Mouse (Mus musculus) frontal cortex, postnatal 10 days (tissue): ENCODE data around the gene Pdzd2.
A peak's percentile ranks its signal among the peaks of the same experiment; 100 is the strongest.

ENCODE experiments used
- DNase-seq, 2 experiments: peaks; one replicate each; pipeline ENCODE4 v3.0.0; 2022; ENCODE audit warnings: low spot score in 2 of 2, mixed read lengths in 1 of 2

The Pdzd2 gene

DNA sequence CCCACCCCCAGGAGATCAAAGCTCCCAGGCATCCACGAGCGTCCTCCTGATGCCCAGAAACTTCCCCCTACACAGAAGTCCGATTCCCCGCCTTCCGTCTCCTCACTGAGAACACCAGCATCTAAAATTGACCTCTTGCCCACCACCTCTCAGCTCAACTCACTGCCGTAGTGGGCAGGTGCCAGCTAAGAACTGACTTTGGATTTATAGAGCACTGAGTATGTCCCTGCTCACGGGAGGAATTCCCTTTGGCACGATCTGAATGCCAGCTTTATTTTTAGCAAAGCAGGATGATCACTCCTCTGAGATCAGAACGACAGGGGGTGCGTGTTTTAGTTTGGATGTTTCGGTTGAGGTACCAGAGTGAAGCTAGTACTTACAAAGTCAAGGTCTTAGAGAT lies 7.1 kb downstream of the Pdzd2 start:
- DNase-seq, result no peak

DNA sequence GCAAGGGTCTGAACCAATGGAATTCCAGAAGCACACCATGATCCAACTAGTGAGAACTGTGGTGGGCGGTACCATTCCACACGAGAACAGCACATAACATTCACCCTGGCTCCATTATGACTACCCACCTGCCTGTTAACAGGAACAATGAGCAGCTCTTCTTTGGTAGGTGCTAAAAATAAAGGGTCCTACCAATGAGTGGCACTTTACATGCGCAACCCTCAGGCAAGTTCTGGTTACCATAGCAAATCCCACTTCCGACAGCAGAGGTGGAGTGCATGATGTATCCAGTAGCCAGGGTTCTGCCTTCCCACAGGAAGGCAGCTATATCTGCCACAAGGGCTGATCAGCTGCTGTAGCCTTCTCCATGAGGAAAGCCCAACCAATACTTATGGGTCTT lies 11.3 kb downstream of the Pdzd2 start:
- no peak for DNase-seq

- DNase-seq, result no peak
Measured at GRCm38 (mm10) chr15:12725256-12725655, 14.5 kb downstream of the Pdzd2 start.

GRCm38 (mm10) chr15:12721684-12722500 lies 17.8 kb downstream of the Pdzd2 start:
- no peak for DNase-seq

DNA sequence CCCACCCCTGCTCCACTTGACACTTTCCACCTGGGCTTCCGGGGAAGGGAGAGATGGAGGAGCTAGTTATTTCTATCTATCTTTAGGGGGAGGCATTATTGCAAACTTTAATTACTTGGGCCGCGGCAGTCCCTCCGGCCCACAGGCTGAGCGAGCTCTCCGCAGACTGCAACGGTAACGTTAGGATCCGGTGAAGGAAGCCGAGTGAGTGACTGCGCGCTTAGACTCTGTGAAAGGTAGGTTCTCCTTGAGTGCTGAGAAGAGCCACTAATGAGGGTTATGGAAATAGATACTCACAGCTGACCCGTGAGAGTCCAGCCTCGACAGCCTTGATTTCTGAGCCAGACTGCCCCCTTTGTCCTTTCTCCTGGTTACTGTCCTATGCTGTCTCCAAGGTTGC lies 20.9 kb downstream of the Pdzd2 start:
- no peak for DNase-seq

DNA sequence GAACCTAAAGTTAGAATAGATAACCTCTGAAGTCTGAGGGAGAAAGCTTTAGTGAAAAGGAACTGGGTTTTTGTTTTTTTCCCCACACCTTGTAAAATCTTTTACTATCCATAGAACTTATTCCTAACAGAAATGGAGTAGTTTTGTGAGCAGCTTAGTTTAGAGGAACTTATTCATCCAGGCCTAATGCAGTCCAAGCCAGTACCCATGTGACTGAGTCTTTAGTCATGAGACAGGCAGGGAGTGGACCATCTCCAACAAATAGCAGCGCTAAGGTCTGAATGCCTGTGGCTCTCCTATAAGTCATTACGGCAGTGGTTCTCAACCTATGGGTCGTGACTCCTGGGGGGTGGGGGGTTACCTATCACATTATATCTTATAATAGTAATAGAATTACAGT lies 22.3 kb downstream of the Pdzd2 start:
- DNase-seq, result no peak

DNA sequence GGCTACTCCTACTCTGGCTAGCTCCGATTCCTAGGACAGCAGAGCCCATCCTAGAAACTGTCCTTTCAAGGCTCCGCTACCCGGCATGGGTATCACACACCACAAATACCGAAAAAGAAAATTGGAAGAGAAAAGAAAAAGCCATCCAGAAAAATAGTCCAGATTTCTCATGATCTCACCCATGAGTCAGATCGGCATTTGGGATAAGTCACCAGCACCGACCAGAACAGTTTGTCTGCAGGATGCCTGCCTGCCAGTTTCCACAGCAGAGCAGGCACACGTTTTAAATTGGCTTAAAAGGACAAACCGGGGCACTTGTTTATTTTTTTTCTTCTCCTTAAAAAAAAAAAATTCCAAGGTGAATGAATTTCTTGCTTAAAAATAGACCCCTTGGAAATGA lies 22.8 kb downstream of the Pdzd2 start:
- no peak for DNase-seq

DNA sequence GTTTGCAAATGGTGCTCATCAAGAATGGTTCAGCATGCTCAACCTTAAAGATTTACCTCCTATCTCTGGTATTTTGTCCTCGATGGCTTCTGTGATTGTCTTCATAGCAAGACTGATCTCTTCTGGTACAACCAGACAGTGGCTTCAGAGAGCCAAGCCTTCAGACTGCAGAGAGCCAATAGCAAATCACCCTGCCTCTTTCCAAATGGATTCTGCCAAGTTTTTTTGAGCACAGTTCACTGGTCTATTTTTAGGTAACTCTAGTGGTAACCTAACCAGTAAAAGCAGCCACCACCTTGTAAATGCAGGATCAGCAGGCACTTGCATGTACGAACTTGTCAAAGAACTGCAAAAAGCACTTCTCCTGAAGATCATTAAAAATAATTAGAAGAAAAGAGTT lies 25.4 kb downstream of the Pdzd2 start:
- no peak for DNase-seq

- DNase-seq, result no peak
Measured at GRCm38 (mm10) chr15:12713216-12713615, 26.5 kb downstream of the Pdzd2 start.

- no peak for DNase-seq
Measured at GRCm38 (mm10) chr15:12710036-12710435, 29.7 kb downstream of the Pdzd2 start.

DNA sequence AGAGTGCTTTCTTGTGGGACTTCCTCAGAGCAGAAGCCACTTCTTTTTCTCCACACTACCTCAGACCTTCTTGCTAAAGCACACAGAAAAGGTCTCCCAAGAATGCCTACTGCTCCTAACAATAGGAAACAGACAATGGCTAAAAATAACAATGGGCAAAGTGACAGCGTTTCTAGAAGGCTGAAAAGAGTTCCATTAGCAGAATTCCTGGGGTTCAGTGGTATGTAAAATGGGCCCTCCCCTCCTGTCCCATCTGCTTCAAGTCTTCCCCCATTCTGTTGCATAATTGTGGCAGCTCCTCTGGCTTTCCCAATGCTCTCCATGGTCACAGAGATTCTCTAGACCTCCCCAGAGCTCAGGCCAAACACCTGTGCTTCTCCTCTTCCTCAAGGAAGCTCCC lies 31.4 kb downstream of the Pdzd2 start:
- DNase-seq, result no peak

DNA sequence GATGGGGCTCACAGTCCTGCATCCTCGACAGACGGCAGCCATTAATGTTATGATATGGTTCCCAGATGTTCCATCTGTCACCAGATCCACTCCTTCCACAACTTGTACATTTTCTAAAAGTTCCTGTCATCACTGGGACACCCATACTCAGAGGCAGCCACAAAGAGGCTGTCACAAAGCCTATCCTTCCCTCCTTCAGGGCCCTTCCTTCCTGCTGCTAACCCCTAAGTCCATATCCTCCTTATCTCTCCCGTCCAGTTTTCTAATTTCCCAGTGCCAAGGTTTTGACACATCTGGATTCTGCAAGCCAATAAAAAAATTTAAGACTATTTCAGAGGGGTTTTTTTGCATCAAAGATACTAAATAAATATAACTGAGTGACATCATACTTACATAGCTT lies 32.8 kb downstream of the Pdzd2 start:
- DNase-seq, result no peak

- DNase-seq, result no peak
Measured at GRCm38 (mm10) chr15:12700367-12700766, 39.4 kb downstream of the Pdzd2 start.

DNA sequence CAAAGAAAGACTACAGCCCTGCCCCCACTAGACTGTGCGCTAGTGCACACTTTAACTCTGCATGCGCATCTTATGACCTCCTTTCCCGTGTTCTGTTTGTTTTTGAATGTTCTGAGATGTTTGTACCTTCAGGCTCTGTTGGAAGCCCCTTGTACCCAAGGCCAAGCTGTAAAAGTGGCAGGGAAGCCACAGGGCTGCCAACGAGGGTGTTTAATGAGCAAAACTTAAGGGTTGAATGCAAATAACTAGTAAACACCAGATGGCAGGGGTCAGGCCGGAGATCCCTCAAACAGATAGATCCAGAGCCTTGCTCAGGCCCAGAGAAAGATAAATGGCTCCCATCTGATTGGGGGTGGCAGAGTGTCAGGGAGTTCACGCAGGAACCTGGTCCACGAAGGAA lies 42.0 kb downstream of the Pdzd2 start:
- no peak for DNase-seq

DNA sequence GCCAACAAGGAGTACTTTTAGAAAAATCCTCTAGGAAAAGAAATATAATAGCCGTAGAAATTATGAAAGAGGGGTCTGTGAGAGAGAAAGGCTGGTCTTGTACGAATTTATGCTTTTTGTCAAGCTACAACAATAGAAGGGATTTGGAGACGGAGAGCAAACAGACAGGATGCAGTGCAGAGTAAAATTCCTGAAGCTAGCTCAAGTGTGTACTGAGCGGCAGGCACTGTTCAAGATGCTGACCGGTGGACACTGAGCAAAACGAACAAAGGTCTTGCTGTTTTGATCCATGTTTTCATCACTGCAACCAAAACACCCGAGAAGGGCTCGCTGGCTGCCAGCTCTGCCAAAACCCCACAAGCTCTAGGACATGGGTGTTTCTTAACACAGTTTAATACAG lies 42.8 kb downstream of the Pdzd2 start:
- no peak for DNase-seq

GRCm38 (mm10) chr15:12689716-12690381 lies 49.9 kb downstream of the Pdzd2 start:
- DNase-seq, result no peak

DNA sequence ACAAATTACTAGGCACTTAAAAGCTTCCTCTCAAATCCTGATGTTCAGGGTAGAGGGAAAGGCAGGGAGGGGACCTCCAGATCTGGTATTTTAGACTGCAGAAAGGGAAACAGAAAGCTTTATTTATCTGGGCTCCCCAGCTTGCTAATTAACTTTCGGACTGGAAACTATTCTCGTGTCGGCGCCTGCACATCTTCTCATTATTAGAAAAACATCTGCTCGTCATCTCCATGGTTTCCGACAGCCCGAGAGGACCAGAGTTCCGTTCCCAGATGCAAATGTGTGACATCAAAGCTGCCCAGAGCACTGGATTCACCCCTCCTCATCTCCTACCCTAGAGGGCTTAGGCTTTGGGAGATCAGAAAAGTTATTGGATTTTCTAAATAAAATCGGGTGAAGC lies 57.2 kb downstream of the Pdzd2 start:
- DNase-seq, result no peak

DNA sequence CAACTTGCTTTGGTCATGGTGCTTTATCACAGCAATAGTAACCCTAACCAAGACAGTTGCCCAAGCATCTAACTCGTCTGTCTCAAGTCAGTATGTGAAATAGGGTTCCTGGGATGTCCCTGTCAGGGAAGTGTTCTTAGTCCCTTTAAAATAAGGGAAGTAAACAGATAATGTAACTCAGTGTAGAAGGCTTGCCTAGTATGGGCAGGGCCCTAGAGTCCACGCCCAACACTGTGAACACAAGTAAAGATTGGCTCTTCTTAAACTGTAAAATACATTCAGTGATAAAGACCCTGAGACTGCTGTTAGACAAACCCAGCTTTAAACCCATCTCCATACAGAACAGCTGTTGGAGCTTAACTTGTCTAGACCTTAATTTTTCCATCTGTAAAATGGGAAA lies 57.8 kb downstream of the Pdzd2 start:
- DNase-seq, result no peak

- peak; percentile 27 to 30 for DNase-seq
Measured at GRCm38 (mm10) chr15:12680750-12681149, 59.0 kb downstream of the Pdzd2 start.

GRCm38 (mm10) chr15:12679996-12680395 lies 59.7 kb downstream of the Pdzd2 start:
- no peak for DNase-seq

GRCm38 (mm10) chr15:12678540-12679112 lies 61.1 kb downstream of the Pdzd2 start:
- DNase-seq, result no peak

DNA sequence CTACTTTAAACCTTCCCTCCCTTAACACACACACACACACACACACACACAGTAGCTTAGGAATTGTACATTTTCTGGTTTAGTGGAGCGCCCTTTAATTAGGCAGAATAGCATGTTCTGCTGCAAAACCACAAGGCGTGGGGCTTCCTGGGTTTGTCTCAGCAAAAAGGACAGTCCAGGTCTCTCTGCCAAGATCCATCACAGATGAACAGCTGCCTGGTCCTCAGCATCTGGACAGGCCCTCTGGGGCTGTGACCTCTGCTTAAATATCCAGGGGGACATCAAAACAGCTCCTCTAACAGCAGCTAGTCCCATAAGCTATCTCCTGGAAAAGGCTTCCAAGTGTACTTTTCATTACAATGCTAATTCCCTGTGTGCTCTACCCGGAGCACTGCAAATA lies 64.4 kb downstream of the Pdzd2 start:
- DNase-seq, result no peak

GRCm38 (mm10) chr15:12674026-12674425 lies 65.7 kb downstream of the Pdzd2 start:
- no peak for DNase-seq
